ENCODE assay signal across 11 mouse cellular contexts in the genomic region with DNA sequence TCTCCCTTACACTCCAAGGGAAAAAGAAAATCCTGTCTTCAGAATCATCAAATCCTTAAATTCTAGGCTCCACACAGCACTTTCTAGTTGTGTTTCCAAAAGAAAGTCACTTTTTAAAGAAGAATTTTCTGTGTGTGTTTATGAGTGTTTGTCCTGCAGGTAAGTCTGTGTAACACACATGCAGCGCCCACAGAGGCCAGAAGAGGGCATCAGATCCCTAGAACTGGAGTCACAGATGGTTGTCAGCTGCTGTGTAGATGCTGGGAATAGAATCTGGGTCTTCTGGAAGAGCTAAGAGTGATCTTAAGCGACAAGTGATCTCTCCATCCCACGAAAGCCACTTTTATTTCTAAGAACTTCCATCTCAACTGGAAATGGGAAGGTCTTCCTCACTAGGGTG. TPM values are rescaled to one million over a fixed set of nuclear protein-coding genes. Genes with fewer than 3 reads are reported as not detected.
DNase-seq lines count a peak whose midpoint lies in the region; ATAC-seq and TF ChIP-seq lines count a peak whose summit lies in the region.
"Had no signal": no experiment of that assay in that cellular context is flagged by ENCODE, and none has a peak within 500 bp of the region (broad histone marks: within the 10 kb centered on the region; RNA-seq: fewer than 3 reads in every experiment).

No protein-coding gene starts in this region.

- H3K36me3 ChIP-seq in hindbrain, postnatal 0 days (ENCODE audit: insufficient read depth, low read length) = no peaks in the 10 kb centered on the region
- no peaks in the 10 kb centered on the region for H3K36me3 ChIP-seq in hindbrain, embryonic 13.5 days
- no peaks in the 10 kb centered on the region for H3K36me3 ChIP-seq in E14TG2a.4 (ENCODE audit: insufficient read depth, low read length)
- no peaks in the 10 kb centered on the region for H3K36me3 ChIP-seq in midbrain, embryonic 10.5 days
- H3K36me3 ChIP-seq: hindbrain, embryonic 15.5 days had no signal

- no peak for ATAC-seq in hindbrain, postnatal 0 days
- ATAC-seq in hindbrain, embryonic 13.5 days (ENCODE audit: low FRiP score) = no peak
- ATAC-seq in erythroblast, adult 5-6 weeks (replicated peaks; ENCODE audit: low FRiP score, poor library complexity, severe bottlenecking) = 0 out of 2 replicates have a peak, but pooled peaks have one; percentile 48

- H3K9ac ChIP-seq in hindbrain, postnatal 0 days (replicated peaks; ENCODE audit: low read length) = no peak overlapping the region
- H3K9ac ChIP-seq in hindbrain, embryonic 13.5 days = no peak overlapping the region
- H3K9ac ChIP-seq: hindbrain, embryonic 15.5 days had no signal

- no peak overlapping the region for H3K4me3 ChIP-seq in hindbrain, postnatal 0 days (ENCODE audit: low read length)
- H3K4me3 ChIP-seq in hindbrain, embryonic 13.5 days = no peak overlapping the region
- no peak overlapping the region for H3K4me3 ChIP-seq in E14TG2a.4 (replicated peaks; ENCODE audit: low read length)
- H3K4me3 ChIP-seq in midbrain, embryonic 10.5 days = no peak overlapping the region
- H3K4me3 ChIP-seq: erythroblast, embryonic 14.5 days; hindbrain, embryonic 15.5 days; megakaryocyte, embryonic 14.5 days had no signal

- no peak overlapping the region for H3K4me2 ChIP-seq in hindbrain, postnatal 0 days (ENCODE audit: low read depth, low read length)
- H3K4me2 ChIP-seq in hindbrain, embryonic 13.5 days = no peak overlapping the region
- H3K4me2 ChIP-seq: hindbrain, embryonic 15.5 days had no signal

- no peaks in the 10 kb centered on the region for H3K9me3 ChIP-seq in hindbrain, postnatal 0 days (ENCODE audit: low read length)
- H3K9me3 ChIP-seq in hindbrain, embryonic 13.5 days = no peaks in the 10 kb centered on the region
- H3K9me3 ChIP-seq in E14TG2a.4 (ENCODE audit: low read length) = no peaks in the 10 kb centered on the region
- no peaks in the 10 kb centered on the region for H3K9me3 ChIP-seq in midbrain, embryonic 10.5 days (replicated peaks)
- H3K9me3 ChIP-seq: hindbrain, embryonic 15.5 days had no signal

- H3K4me1 ChIP-seq in hindbrain, postnatal 0 days (ENCODE audit: insufficient read depth, low read length) = no peaks in the 10 kb centered on the region
- peaks cover 12% of the 10 kb centered on the region; the same call in 1 of the 2 replicates for H3K4me1 ChIP-seq in hindbrain, embryonic 13.5 days (replicated peaks)
- H3K4me1 ChIP-seq in E14TG2a.4 (replicated peaks; ENCODE audit: low read depth, low read length) = peaks cover 60% of the 10 kb centered on the region
- H3K4me1 ChIP-seq in midbrain, embryonic 10.5 days = peaks cover 24% of the 10 kb centered on the region
- H3K4me1 ChIP-seq: hindbrain, embryonic 15.5 days had no signal

- TF ChIP-seq CTCF in hindbrain, postnatal 0 days (IDR thresholded peaks at IDR 0.05; ENCODE audit: low read depth) = peak; percentile 41
- peak; percentile 34 for TF ChIP-seq CTCF in E14TG2a.4 (conservative IDR thresholded peaks at IDR 0.05; ENCODE audit: low read length)

- WGBS in hindbrain, postnatal 0 days = 69% methylated on average over 3 of the region's 3 CpGs
- 73% methylated on average over 3 of the region's 3 CpGs for WGBS in hindbrain, embryonic 13.5 days
- 67% methylated on average over 3 of the region's 3 CpGs for WGBS in midbrain, embryonic 10.5 days

- DNase-seq in hindbrain, postnatal 0 days (ENCODE audit: low spot score) = no peak
- DNase-seq in natural killer cell, adult 2 months (ENCODE audit: low spot score in 2 of 2) = peak; percentile 23 to 58
- no peak for DNase-seq in embryo, embryonic 11 days
- no peak for DNase-seq in cerebellum, adult 8-10 months
- no peak for DNase-seq in midbrain, embryonic 10.5 days (ENCODE audit: low spot score)

- H3K27ac ChIP-seq in hindbrain, postnatal 0 days = no peak overlapping the region
- H3K27ac ChIP-seq in hindbrain, embryonic 13.5 days = no peak overlapping the region
- no peak overlapping the region for H3K27ac ChIP-seq in midbrain, embryonic 10.5 days (replicated peaks)
- H3K27ac ChIP-seq: hindbrain, embryonic 15.5 days had no signal

- H3K27me3 ChIP-seq in hindbrain, postnatal 0 days (ENCODE audit: insufficient read depth, low read length) = 0 out of 2 replicates have a peak, but pooled peaks cover 4% of the 10 kb centered on the region
- no peaks in the 10 kb centered on the region; the same call in 1 of the 2 replicates for H3K27me3 ChIP-seq in hindbrain, embryonic 13.5 days
- H3K27me3 ChIP-seq in E14TG2a.4 (ENCODE audit: insufficient read depth, low read length) = no peaks in the 10 kb centered on the region
- H3K27me3 ChIP-seq in midbrain, embryonic 10.5 days (ENCODE audit: low read depth, poor library complexity, severe bottlenecking) = no peaks in the 10 kb centered on the region
- H3K27me3 ChIP-seq: hindbrain, embryonic 15.5 days had no signal

RNA-seq across cellular contexts. Expression of gene Srp14, which starts 8.3 kb away (rescaled TPM):
- 126 and 151 TPM in 2 replicates for total RNA-seq in hindbrain, postnatal 0 days (2014; rRNA removed)
- 330 and 361 TPM in 2 replicates for polyA plus RNA-seq in hindbrain, postnatal 0 days (2015; fragmentation: Nextera tagmentation; extraction: Ambion mirVana)
- 362 and 376 TPM in 2 replicates for polyA plus RNA-seq in hindbrain, embryonic 13.5 days (2015; fragmentation: Nextera tagmentation; extraction: Ambion mirVana)
- total RNA-seq in erythroblast, adult 5-6 weeks (2015; ENCODE audit: low replicate concordance) = 39.8 and 109 TPM in 2 replicates
- 61.2 and 71.2 TPM in 2 replicates for total RNA-seq in erythroblast, adult 5-6 weeks (2017; ENCODE audit: low replicate concordance)
- 261 and 272 TPM in 2 replicates for polyA plus RNA-seq in midbrain, embryonic 10.5 days (2016; fragmentation: Nextera tagmentation; extraction: Ambion mirVana)

Comparison
In these comparisons a context has a peak if more than half of its experiments do, and no peak if none do; other contexts are left out.
1. DNase-seq: peak in natural killer cell, adult 2 months (2 of 2); none in hindbrain, postnatal 0 days (single experiment), embryo, embryonic 11 days (single experiment), cerebellum, adult 8-10 months (single experiment) and midbrain, embryonic 10.5 days (single experiment).